Mouse (Mus musculus): Measurements from ENCODE around the gene Tbx6. TPM values are rescaled to one million over a fixed set of nuclear protein-coding genes. Genes with fewer than 3 reads are reported as not detected.
A peak's percentile ranks its signal among the peaks of the same experiment; 100 is the strongest.

Gene Tbx6
- polyA plus RNA-seq, 1 experiment from 2014 or later = 0.37 TPM

DNA sequence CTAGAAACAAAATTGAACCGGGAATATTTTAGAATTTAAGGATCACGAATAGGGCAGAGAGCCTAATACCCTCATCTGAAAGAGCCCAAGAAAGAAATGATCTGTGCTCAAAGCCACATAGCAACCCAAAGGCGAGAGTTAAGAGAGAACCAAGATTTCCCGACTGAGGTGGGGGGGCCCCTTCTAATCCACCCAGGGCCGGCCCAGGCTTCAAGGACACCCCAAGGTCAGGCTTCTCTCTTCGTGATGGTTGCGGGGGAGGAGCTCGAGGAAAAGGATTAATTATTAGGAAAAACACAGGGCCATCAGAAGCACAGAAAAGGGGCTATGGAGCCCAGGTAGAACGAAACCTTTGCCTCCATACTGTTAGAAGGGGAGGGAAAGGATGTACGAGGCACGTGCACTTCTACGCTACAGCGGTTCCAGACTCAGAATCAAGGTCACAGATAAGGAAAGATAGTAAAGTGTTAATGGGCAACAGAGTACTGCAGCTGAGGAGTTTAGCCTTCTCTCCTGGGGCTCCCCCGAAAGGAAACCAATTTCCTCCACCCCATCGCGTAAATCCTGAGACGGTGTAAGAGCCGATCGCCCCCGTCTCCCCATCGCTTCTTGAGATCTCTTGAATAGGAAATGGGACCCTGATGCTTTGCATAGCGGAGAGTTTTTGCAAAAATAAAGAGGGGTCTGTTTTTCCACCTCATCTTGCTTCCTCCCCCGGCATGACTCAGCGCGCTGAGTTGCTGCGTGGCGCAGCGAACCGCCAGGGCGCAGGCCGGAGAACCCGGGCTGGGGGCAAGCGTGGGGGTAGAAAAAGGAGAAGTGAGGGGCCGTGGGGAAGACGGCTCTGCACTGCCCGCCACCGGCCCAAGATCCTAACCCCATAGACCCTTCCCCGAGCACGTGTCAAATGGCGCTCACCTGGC is 17.1 kb downstream of the Tbx6 start:
- peak overlapping the region; percentile 70 for H3K9ac ChIP-seq
- no peak for ATAC-seq (replicated peaks)

GRCm38 (mm10) chr7:126799050-126799467 is 17.8 kb downstream of the Tbx6 start:
- Histone ChIP-seq H3K9me3 (no peaks in the 10 kb centered on the region), H3K27me3 (replicated peaks) (no peaks in the 10 kb centered on the region)

More for the DNA sequence above, 17.1 kb downstream of the Tbx6 start:
- Histone ChIP-seq H3K36me3 (replicated peaks) (peaks cover 13% of the 10 kb centered on the region), H3K9me3 (no peaks in the 10 kb centered on the region), H3K27me3 (replicated peaks) (no peaks in the 10 kb centered on the region), H3K4me1 (peaks cover 37% of the 10 kb centered on the region), H3K4me3 (peak overlapping the region; percentile 66), H3K4me2 (peak overlapping the region; percentile 83), H3K27ac (peak overlapping the region; percentile 93)
- under 1% methylated on average over 40 of the region's 40 CpGs for WGBS

GRCm38 (mm10) chr7:126799468-126800268 is 18.4 kb downstream of the Tbx6 start:
- WGBS = 2% methylated on average over 37 of the region's 38 CpGs
- peak; percentile 90 for ATAC-seq (replicated peaks)
- Histone ChIP-seq H3K27ac (peak overlapping the region; percentile 93), H3K9ac (peak overlapping the region; percentile 65), H3K36me3 (replicated peaks) (peaks cover 11% of the 10 kb centered on the region), H3K4me2 (peak overlapping the region; percentile 83), H3K27me3 (replicated peaks) (no peaks in the 10 kb centered on the region), H3K4me3 (peak overlapping the region; percentile 66), H3K4me1 (peaks cover 37% of the 10 kb centered on the region), H3K9me3 (no peaks in the 10 kb centered on the region)

More at GRCm38 (mm10) chr7:126799050-126799467, 17.8 kb downstream of the Tbx6 start:
- H3K4me3 ChIP-seq = peak overlapping the region; percentile 66
- peaks cover 13% of the 10 kb centered on the region for H3K36me3 ChIP-seq (replicated peaks)
- H3K4me2 ChIP-seq = peak overlapping the region; percentile 83
- peak overlapping the region; percentile 70 for H3K9ac ChIP-seq
- peaks cover 37% of the 10 kb centered on the region for H3K4me1 ChIP-seq
- peak overlapping the region; percentile 93 for H3K27ac ChIP-seq
- WGBS = under 1% methylated on average over 29 of the region's 36 CpGs
- ATAC-seq (replicated peaks) = peak; percentile 96

DNA sequence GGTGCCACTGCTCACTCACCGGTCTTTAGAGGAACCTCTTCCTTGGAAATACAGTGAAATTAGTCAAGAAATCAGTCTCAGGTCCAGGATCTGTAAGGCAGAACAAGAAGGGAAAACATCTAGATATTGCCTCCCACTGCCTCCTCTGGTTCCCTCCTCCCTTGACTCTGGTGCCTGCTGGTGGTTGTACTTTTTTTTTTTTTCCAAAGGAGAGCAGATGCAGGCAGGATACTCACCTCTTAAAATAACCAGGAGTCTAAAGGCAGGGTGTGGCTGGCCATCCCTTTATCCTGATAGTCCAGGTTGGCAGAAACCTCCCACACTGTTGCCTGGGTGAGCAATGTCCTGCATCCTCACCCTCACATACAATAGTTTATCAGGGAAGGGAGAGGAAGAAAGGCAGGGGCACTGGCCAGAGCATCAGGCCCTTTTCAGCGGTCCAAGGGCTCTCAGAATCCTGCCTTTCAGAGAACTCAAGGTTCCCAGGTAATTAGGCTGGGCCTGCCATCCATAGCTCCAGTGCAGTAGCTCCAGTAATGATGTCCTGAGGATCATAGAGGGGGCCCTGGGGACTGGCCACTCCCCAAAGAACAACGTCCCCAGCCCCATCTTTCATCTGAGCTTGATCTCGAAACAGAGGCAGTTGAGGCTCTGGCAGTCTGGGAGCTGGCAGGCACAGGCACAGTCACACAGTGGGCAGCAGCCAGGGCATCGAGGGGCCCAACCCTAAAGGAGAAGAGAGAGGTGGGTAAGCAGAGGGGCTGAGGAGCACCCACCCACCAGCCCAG is 19.2 kb downstream of the Tbx6 start:
- Histone ChIP-seq H3K9ac (peak overlapping the region; percentile 65), H3K27me3 (replicated peaks) (no peaks in the 10 kb centered on the region), H3K4me1 (peaks cover 37% of the 10 kb centered on the region), H3K4me3 (peak overlapping the region; percentile 66), H3K9me3 (no peaks in the 10 kb centered on the region), H3K27ac (peak overlapping the region; percentile 93), H3K36me3 (replicated peaks) (peaks cover 3% of the 10 kb centered on the region; the same call in 1 of the 2 replicates), H3K4me2 (peak overlapping the region; percentile 83)
- WGBS = 49% methylated on average over 5 of the region's 5 CpGs
- ATAC-seq (replicated peaks) = no peak

GRCm38 (mm10) chr7:126801057-126801422 is 19.8 kb downstream of the Tbx6 start:
- 96% methylated on average over 16 of the region's 16 CpGs for WGBS
- Histone ChIP-seq H3K27me3 (replicated peaks) (no peaks in the 10 kb centered on the region), H3K27ac (no peak overlapping the region), H3K4me1 (peaks cover 35% of the 10 kb centered on the region), H3K4me3 (no peak overlapping the region), H3K9ac (peak overlapping the region; percentile 8; the same call in 1 of the 2 replicates), H3K9me3 (no peaks in the 10 kb centered on the region), H3K36me3 (replicated peaks) (no peaks in the 10 kb centered on the region; the same call in 1 of the 2 replicates), H3K4me2 (no peak overlapping the region)
- ATAC-seq (replicated peaks) = no peak

DNA sequence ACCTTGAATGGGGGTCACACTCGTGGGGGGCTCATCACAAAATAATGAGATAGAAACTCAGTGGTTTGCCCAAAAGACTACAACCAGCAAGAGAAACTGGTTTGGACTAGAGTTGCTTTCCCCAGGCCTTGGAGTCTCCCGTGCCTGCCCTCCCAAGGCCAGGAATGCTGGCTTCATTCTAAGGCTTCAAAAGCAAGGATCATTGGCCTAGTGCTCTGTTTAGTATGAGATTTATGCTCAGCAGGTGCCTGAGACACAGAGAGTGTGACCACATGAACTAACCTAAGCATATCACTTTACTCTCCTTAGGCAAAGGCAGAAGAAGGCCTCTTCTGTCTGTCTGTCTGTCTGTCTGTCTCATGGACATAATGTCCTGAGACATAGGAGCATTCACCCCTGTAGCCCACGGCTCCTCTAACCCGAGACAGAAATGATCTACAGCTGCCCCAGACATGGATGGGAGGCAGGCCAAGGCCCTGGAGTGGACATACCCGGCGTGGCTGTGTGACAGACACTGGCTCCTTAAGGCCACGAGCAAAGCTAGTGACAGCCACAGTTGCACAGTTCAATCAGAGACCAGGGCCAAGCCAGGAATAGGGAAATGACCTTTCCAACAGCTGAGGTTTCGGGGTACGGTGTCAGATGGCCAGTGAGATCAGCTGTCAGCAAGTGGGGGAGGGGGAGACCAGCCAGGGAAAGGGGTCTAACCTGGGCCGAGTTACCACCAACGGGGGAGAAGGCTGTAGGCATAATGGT is 21.0 kb downstream of the Tbx6 start:
- Histone ChIP-seq H3K4me2 (no peak overlapping the region), H3K4me3 (no peak overlapping the region), H3K4me1 (peaks cover 23% of the 10 kb centered on the region), H3K27me3 (replicated peaks) (no peaks in the 10 kb centered on the region), H3K36me3 (replicated peaks) (no peaks in the 10 kb centered on the region), H3K9me3 (no peaks in the 10 kb centered on the region), H3K27ac (no peak overlapping the region), H3K9ac (no peak overlapping the region)
- ATAC-seq (replicated peaks) = no peak
- WGBS = 87% methylated on average over 11 of the region's 11 CpGs

GRCm38 (mm10) chr7:126803181-126803580 is 21.9 kb downstream of the Tbx6 start:
- 91% methylated on average over 6 of the region's 6 CpGs for WGBS
- no peaks in the 10 kb centered on the region for H3K27me3 ChIP-seq (replicated peaks)
- ATAC-seq (replicated peaks) = no peak

DNA sequence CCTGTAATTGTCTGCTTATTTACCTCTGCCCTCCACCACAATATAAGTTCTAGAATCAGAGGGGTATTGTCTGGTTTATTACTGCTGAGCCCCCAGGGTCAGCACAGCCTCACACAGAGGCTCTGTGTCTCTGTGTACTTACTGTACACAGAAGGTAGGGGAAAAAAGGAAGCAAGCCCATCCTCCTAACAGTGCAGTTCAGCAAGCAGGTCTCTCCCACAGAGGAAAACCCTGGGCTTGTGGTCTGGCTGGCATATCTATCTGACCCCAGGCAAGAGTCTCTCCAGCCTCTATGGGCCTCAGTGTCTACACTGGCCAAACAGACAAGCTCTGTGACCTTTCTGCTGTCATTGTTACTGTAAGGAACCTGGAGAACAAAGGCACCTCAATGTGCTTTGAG is 22.5 kb downstream of the Tbx6 start:
- Histone ChIP-seq H3K27me3 (replicated peaks) (no peaks in the 10 kb centered on the region), H3K9ac (no peak overlapping the region), H3K36me3 (replicated peaks) (no peaks in the 10 kb centered on the region), H3K4me2 (no peak overlapping the region), H3K4me1 (peaks cover 22% of the 10 kb centered on the region), H3K27ac (no peak overlapping the region), H3K9me3 (no peaks in the 10 kb centered on the region), H3K4me3 (no peak overlapping the region)
- ATAC-seq (replicated peaks) = no peak

More at GRCm38 (mm10) chr7:126803181-126803580, 21.9 kb downstream of the Tbx6 start:
- Histone ChIP-seq H3K36me3 (replicated peaks) (no peaks in the 10 kb centered on the region), H3K4me2 (no peak overlapping the region), H3K9ac (no peak overlapping the region), H3K27ac (no peak overlapping the region), H3K4me1 (peaks cover 18% of the 10 kb centered on the region), H3K4me3 (no peak overlapping the region), H3K9me3 (no peaks in the 10 kb centered on the region)

DNA sequence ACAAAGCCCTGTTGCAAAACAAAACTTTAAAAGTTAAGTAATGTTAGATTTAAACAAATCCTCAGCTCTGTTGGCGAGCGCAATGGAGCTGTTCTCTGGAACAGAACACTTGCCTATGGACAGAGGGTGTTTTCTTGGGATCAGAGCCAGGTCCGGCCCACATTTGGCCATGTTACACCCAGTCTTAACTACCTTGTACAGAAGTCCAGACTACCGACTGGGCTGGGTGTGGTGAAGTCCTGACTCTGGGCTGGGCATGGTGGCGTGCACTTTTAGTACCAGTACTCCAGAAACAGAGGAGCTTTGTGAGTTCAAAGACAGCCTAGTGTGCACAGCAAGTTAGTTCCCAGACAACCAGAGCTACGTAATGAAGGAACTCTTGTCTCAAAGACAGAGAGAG is 25.7 kb downstream of the Tbx6 start:
- no peak for ATAC-seq (replicated peaks)
- H3K9ac ChIP-seq = no peak overlapping the region
- H3K4me2 ChIP-seq = no peak overlapping the region
- H3K36me3 ChIP-seq (replicated peaks) = no peaks in the 10 kb centered on the region
- 83% methylated on average over 6 of the region's 6 CpGs for WGBS
- H3K4me1 ChIP-seq = peaks cover 18% of the 10 kb centered on the region
- no peak overlapping the region for H3K4me3 ChIP-seq
- no peaks in the 10 kb centered on the region for H3K27me3 ChIP-seq (replicated peaks)
- no peak overlapping the region for H3K27ac ChIP-seq
- no peaks in the 10 kb centered on the region for H3K9me3 ChIP-seq

DNA sequence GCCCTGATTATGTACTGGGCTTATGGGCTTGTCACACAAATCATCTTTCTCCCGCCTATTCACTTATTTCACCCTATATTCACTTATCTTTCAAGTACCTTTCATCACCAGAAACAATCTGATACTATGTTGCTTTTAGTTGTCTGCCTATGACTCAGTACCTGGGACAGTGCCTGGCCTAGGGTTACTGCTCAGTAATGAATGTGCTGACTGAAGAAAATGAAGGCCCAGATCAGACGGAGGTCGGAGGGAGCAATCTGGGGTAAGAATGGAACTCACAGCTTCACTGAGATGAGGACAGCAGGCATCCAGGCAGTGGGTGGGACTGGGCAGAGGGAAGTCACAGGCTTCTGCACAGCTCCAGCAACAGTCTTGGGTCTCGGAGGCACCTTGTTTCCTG is 26.1 kb downstream of the Tbx6 start:
- Histone ChIP-seq H3K9me3 (no peaks in the 10 kb centered on the region), H3K36me3 (replicated peaks) (no peaks in the 10 kb centered on the region), H3K4me1 (peaks cover 18% of the 10 kb centered on the region), H3K27ac (no peak overlapping the region), H3K4me2 (peak overlapping the region; percentile 73; the same call in 1 of the 2 replicates), H3K4me3 (no peak overlapping the region), H3K9ac (no peak overlapping the region), H3K27me3 (replicated peaks) (no peaks in the 10 kb centered on the region)
- no peak for ATAC-seq (replicated peaks)
- WGBS = 74% methylated on average over 4 of the region's 4 CpGs
